Comparison of ENCODE assay signal across 8 mouse cellular contexts in genomic region chr6:71826869-71827268, GRCm38 (mm10). TPM values are rescaled to one million over a fixed set of nuclear protein-coding genes. Genes with fewer than 3 reads are reported as not detected.
DNase-seq lines count a peak whose midpoint lies in the region; ATAC-seq and TF ChIP-seq lines count a peak whose summit lies in the region.

Gene Mrpl35, minus strand, starts transcription at chr6:71826969.

- H3K9me3 ChIP-seq in heart, embryonic 12.5 days (replicated peaks) = no peaks in the 10 kb centered on the region
- H3K9me3 ChIP-seq in neural tube, embryonic 15.5 days (replicated peaks) = no peaks in the 10 kb centered on the region

- no peaks in the 10 kb centered on the region for H3K36me3 ChIP-seq in heart, embryonic 12.5 days
- no peaks in the 10 kb centered on the region for H3K36me3 ChIP-seq in neural tube, embryonic 15.5 days

- H3K4me1 ChIP-seq in bone marrow macrophage, adult 2 months (ENCODE audit: control insufficient read depth, insufficient read depth, low read length) = peaks cover 7% of the 10 kb centered on the region
- peaks cover 9% of the 10 kb centered on the region for H3K4me1 ChIP-seq in heart, embryonic 12.5 days (replicated peaks)
- H3K4me1 ChIP-seq in neural tube, embryonic 15.5 days = peaks cover 18% of the 10 kb centered on the region

- ATAC-seq in heart, embryonic 12.5 days (ENCODE audit: insufficient number of reproducible peaks, low FRiP score) = no peak
- ATAC-seq in neural tube, embryonic 15.5 days (ENCODE audit: low FRiP score) = no peak

- H3K27ac ChIP-seq in layer of hippocampus, adult 2 months = no peak within 1 kb of the TSS
- H3K27ac ChIP-seq in bone marrow macrophage, adult 2 months (ENCODE audit: insufficient read depth, low read depth, low read length) = no peak within 1 kb of the TSS
- H3K27ac ChIP-seq in heart, embryonic 12.5 days (ENCODE audit: poor library complexity, severe bottlenecking) = no peak within 1 kb of the TSS
- H3K27ac ChIP-seq in neural tube, embryonic 15.5 days (replicated peaks) = no peak within 1 kb of the TSS

- no peaks in the 10 kb centered on the region for H3K27me3 ChIP-seq in heart, embryonic 12.5 days (replicated peaks)
- no peaks in the 10 kb centered on the region; the same call in 1 of the 2 replicates for H3K27me3 ChIP-seq in neural tube, embryonic 15.5 days (replicated peaks)

- 29% methylated on average over 1 of the region's 1 CpGs for whole genome bisulfite sequencing in heart, embryonic 12.5 days
- WGBS in neural tube, embryonic 15.5 days = 29% methylated on average over 1 of the region's 1 CpGs

- H3K4me2 ChIP-seq in heart, embryonic 12.5 days = no peak within 1 kb of the TSS
- H3K4me2 ChIP-seq in neural tube, embryonic 15.5 days = no peak within 1 kb of the TSS

- no peak for DNase-seq in layer of hippocampus, adult 2 months (ENCODE audit: low spot score in 2 of 2)
- DNase-seq in layer of hippocampus, adult 9-11 months = no peak
- DNase-seq in left cerebral cortex, postnatal 25 days (ENCODE audit: low spot score in 2 of 2) = no peak
- DNase-seq in embryo, embryonic 9.5 days (ENCODE audit: extremely low spot score) = no peak
- DNase-seq in cerebellum, postnatal 4 days (ENCODE audit: low spot score in 2 of 2) = no peak

- no peak for TF ChIP-seq CTCF in layer of hippocampus, adult 2 months (conservative IDR thresholded peaks at IDR 0.05)
- no peak for TF ChIP-seq CTCF in bone marrow macrophage, adult 2 months (IDR thresholded peaks at IDR 0.05; ENCODE audit: low read depth, low read length)

- TF ChIP-seq POLR2A in bone marrow macrophage, adult 2 months (IDR thresholded peaks at IDR 0.05; ENCODE audit: borderline replicate concordance, low read depth, low read length) = no peak

- no peak within 1 kb of the TSS for H3K4me3 ChIP-seq in layer of hippocampus, adult 2 months
- no peak within 1 kb of the TSS for H3K4me3 ChIP-seq in bone marrow macrophage, adult 2 months (ENCODE audit: insufficient read depth, low read length)
- no peak within 1 kb of the TSS for H3K4me3 ChIP-seq in heart, embryonic 12.5 days
- H3K4me3 ChIP-seq in neural tube, embryonic 15.5 days (replicated peaks) = no peak within 1 kb of the TSS

- H3K9ac ChIP-seq in heart, embryonic 12.5 days = no peak within 1 kb of the TSS
- H3K9ac ChIP-seq in neural tube, embryonic 15.5 days (replicated peaks) = no peak within 1 kb of the TSS

- intact Hi-C loops in left cerebral cortex, postnatal 25 days (cut with DNase I) = loop anchor here (10.0 kb wide), 2 partner anchors 552 to 682 kb away; partner anchors contain the start of genes Krcc1 and Thnsl2

RNA-seq across cellular contexts. Expression of gene Mrpl35, which starts in this region (rescaled TPM):
- 10 to 100 TPM; 31.2 to 31.8 TPM for total RNA-seq in layer of hippocampus, adult 2 months (2021)
- polyA plus RNA-seq in bone marrow macrophage, adult 2 months (2012; ENCODE audit: insufficient read depth, insufficient read length, missing spikeins) = 30.7 and 32.0 TPM in 2 replicates
- polyA plus RNA-seq in heart, embryonic 12.5 days (2016; fragmentation: Nextera tagmentation; extraction: Ambion mirVana) = 50.0 and 53.5 TPM in 2 replicates
- 10 to 100 TPM; 29.6 to 30.4 TPM for total RNA-seq in left cerebral cortex, postnatal 25 days (2021)
- polyA plus RNA-seq in neural tube, embryonic 15.5 days (2015; fragmentation: Nextera tagmentation; extraction: Ambion mirVana) = 46.8 and 52.4 TPM in 2 replicates
